Mouse (Mus musculus) neural tube, embryonic 11.5 days (tissue): ENCODE measurements at regions not wholly inside any gene's neighbourhood (a gene's known extent, or its start where the extent isn't known, plus 50 kb on each side); places are given as distances from the start of the nearest gene placed in this dataset.

Experiments used
- ATAC-seq: fragments of 200-750 bp; cut with Nextera tagmentation; 2 replicates; pipeline ENCODE4 v1.8.0; 2017; ENCODE audit warnings: moderate number of reproducible peaks, mild to moderate bottlenecking, moderate TSS enrichment, moderate library complexity; ENCODE audit not compliant: insufficient read depth, low FRiP score, low TSS enrichment
- DNase-seq: peaks from one replicate; pipeline ENCODE4 v3.0.0-alpha.2; 2015; ENCODE audit warnings: low spot score
- H3K27ac ChIP-seq: fragments of 300-500 bp; sonication (generic); 2 replicates; pipeline ENCODE4 v1.5.1; 2014; ENCODE audit warnings: low read depth, mild to moderate bottlenecking, low read length
- H3K27me3 ChIP-seq: fragments of 300-500 bp; sonication (generic); 2 replicates; pipeline ENCODE4 v1.6.1; 2014; ENCODE audit warnings: mild to moderate bottlenecking, low read length, mixed read lengths; ENCODE audit not compliant: control insufficient read depth, insufficient read depth
- H3K36me3 ChIP-seq: fragments of 300-500 bp; sonication (generic); 2 replicates; pipeline ENCODE4 v1.6.1; 2014; ENCODE audit warnings: mild to moderate bottlenecking, low read length, moderate library complexity, mixed read lengths; ENCODE audit not compliant: control insufficient read depth, insufficient read depth
- H3K4me1 ChIP-seq: fragments of 300-500 bp; sonication (generic); 2 replicates; pipeline ENCODE4 v1.6.1; 2014; ENCODE audit warnings: low read length, mixed read lengths; ENCODE audit not compliant: control insufficient read depth, insufficient read depth
- H3K4me2 ChIP-seq: fragments of 300-500 bp; sonication (generic); 2 replicates; pipeline ENCODE4 v1.6.1; 2014; ENCODE audit warnings: low read depth, mild to moderate bottlenecking, moderate library complexity
- H3K4me3 ChIP-seq: fragments of 300-500 bp; sonication (generic); 2 replicates; pipeline ENCODE4 v1.5.1; 2014; ENCODE audit warnings: low read depth, low read length
- H3K9ac ChIP-seq: fragments of 300-500 bp; sonication (generic); 2 replicates; pipeline ENCODE4 v1.6.1; 2014; ENCODE audit warnings: mild to moderate bottlenecking, low read length
- H3K9me3 ChIP-seq: fragments of 300-500 bp; sonication (generic); 2 replicates; pipeline ENCODE4 v1.6.1; 2016; ENCODE audit warnings: low read length; ENCODE audit not compliant: control insufficient read depth
- WGBS: fragments of 180-500 bp; shearing (Covaris S2); extraction: QIAGEN DNeasy Blood & Tissue Kit; methylation state at CpG from one replicate; pipeline ENCODE4 v1.1.7; 2014; 5-methylcytosine and 5-hydroxymethylcytosine counted together

GRCm38 (mm10) chr8:127814785-127815523 is 543.5 kb upstream of the Nrp1 start:
- H3K9ac ChIP-seq, result no peak overlapping the region
- no peak overlapping the region for H3K4me2 ChIP-seq
- no peaks in the 10 kb centered on the region for H3K9me3 ChIP-seq
- H3K27ac ChIP-seq, result no peak overlapping the region
- H3K27me3 ChIP-seq, result no peaks in the 10 kb centered on the region
- DNase-seq (no peak), ATAC-seq (no peak)
- 83% methylated on average over 9 of the region's 9 CpGs for WGBS
- H3K4me3 ChIP-seq, result no peak overlapping the region
- no peaks in the 10 kb centered on the region for H3K4me1 ChIP-seq
- no peaks in the 10 kb centered on the region for H3K36me3 ChIP-seq

GRCm38 (mm10) chr8:127820741-127821170 is 537.6 kb upstream of the Nrp1 start:
- no peaks in the 10 kb centered on the region for H3K9me3 ChIP-seq
- 72% methylated on average over 1 of the region's 1 CpGs for WGBS
- H3K4me3 ChIP-seq, result no peak overlapping the region
- H3K9ac ChIP-seq, result no peak overlapping the region
- H3K4me1 ChIP-seq, result no peaks in the 10 kb centered on the region
- H3K27me3 ChIP-seq, result no peaks in the 10 kb centered on the region
- H3K36me3 ChIP-seq, result no peaks in the 10 kb centered on the region
- no peak overlapping the region for H3K4me2 ChIP-seq
- no peak for DNase-seq
- no peak for ATAC-seq
- no peak overlapping the region for H3K27ac ChIP-seq

GRCm38 (mm10) chr8:127821646-127822045 is 536.8 kb upstream of the Nrp1 start:
- H3K9ac ChIP-seq, result no peak overlapping the region
- no peaks in the 10 kb centered on the region for H3K9me3 ChIP-seq
- no peaks in the 10 kb centered on the region for H3K27me3 ChIP-seq
- WGBS, result 88% methylated on average over 1 of the region's 1 CpGs
- ATAC-seq (no peak), DNase-seq (no peak)
- H3K36me3 ChIP-seq, result no peaks in the 10 kb centered on the region
- no peak overlapping the region for H3K4me2 ChIP-seq
- no peak overlapping the region for H3K4me3 ChIP-seq
- no peaks in the 10 kb centered on the region for H3K4me1 ChIP-seq
- no peak overlapping the region for H3K27ac ChIP-seq

- no peak overlapping the region for H3K27ac ChIP-seq
- no peaks in the 10 kb centered on the region for H3K27me3 ChIP-seq
- H3K36me3 ChIP-seq, result no peaks in the 10 kb centered on the region
- ATAC-seq (no peak), DNase-seq (no peak)
- H3K4me1 ChIP-seq, result no peaks in the 10 kb centered on the region
- no peak overlapping the region for H3K9ac ChIP-seq
- H3K4me3 ChIP-seq, result no peak overlapping the region
- H3K4me2 ChIP-seq, result no peak overlapping the region
- WGBS, result 93% methylated on average over 2 of the region's 2 CpGs
- H3K9me3 ChIP-seq, result no peaks in the 10 kb centered on the region
Observed at GRCm38 (mm10) chr8:127825041-127825440, 533.4 kb upstream of the Nrp1 start.

DNA sequence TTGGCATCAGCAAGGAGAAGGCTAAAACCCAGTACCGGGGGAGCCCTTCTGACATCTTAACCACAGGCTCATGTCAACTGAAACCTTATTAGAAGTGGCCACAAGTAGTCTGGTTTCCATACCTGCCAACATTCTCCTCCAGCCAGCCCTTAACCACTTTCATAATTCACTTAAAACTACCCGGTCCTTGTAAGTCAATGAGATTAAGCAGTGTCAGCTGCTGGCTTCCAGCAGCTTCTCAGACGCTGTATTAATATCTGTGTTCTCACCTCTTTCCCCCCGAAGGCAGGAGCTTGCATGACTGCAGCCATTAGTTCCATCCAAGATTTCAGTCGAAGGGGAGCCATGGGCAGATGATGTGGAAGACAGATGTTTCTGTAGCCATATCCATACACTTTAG is 530.6 kb upstream of the Nrp1 start:
- DNase-seq (no peak), ATAC-seq (no peak)
- Histone ChIP-seq H3K9me3 (no peaks in the 10 kb centered on the region), H3K4me3 (no peak overlapping the region), H3K27me3 (no peaks in the 10 kb centered on the region), H3K27ac (no peak overlapping the region), H3K4me2 (no peak overlapping the region), H3K36me3 (no peaks in the 10 kb centered on the region), H3K9ac (no peak overlapping the region), H3K4me1 (no peaks in the 10 kb centered on the region)
- WGBS, result 78% methylated on average over 5 of the region's 5 CpGs

DNA sequence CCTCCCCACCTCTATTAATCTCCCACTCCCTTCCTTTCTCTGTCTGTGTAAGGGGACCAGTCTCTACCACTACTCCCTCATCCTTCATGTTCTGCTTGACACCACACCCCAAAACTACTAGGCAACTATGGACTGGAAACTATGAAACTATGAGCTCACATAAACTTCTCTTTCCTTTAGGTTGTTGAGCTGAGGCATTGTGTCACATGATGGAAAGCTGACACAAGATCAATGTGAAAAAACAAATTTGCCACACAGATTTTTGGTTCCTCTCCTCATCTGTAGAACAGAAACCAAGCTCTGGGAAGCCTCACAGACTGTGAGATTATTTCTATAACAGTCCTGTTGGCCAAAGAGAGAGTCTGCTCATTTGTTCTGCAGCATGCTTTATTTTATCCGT is 528.7 kb upstream of the Nrp1 start:
- WGBS, result 93% methylated on average over 1 of the region's 1 CpGs
- DNase-seq (no peak), ATAC-seq (no peak)

DNA sequence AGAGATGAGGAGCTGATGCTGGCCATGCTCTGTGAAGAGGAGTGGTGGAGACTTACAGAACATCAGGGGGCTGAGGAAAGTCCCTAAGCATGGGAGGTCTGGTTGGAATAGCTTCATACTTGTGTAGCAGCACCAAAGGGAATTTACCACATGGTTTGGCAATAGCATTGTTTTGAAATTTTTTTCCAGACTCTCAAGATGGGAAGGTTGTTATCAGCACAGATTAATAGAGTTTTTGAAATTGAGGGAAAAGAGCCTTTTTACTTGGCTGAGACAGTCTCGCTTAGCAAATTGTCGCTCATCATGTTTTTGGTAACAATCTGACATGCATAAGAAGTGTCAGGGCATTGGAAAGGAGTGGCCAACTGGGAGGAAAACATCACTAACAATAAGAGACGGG is 524.4 kb upstream of the Nrp1 start:
- Histone ChIP-seq H3K9ac (no peak overlapping the region), H3K4me2 (no peak overlapping the region), H3K36me3 (no peaks in the 10 kb centered on the region), H3K4me1 (no peaks in the 10 kb centered on the region), H3K4me3 (no peak overlapping the region), H3K27me3 (no peaks in the 10 kb centered on the region), H3K27ac (no peak overlapping the region), H3K9me3 (no peaks in the 10 kb centered on the region)
- DNase-seq, result no peak
- WGBS, result 80% methylated on average over 3 of the region's 3 CpGs
- no peak for ATAC-seq

More for the DNA sequence above, 528.7 kb upstream of the Nrp1 start:
- Histone ChIP-seq H3K9me3 (no peaks in the 10 kb centered on the region), H3K27me3 (no peaks in the 10 kb centered on the region), H3K9ac (no peak overlapping the region), H3K4me2 (no peak overlapping the region), H3K4me1 (no peaks in the 10 kb centered on the region), H3K36me3 (no peaks in the 10 kb centered on the region), H3K27ac (no peak overlapping the region), H3K4me3 (no peak overlapping the region)

GRCm38 (mm10) chr8:127836410-127837206 is 521.8 kb upstream of the Nrp1 start:
- Histone ChIP-seq H3K4me2 (no peak overlapping the region), H3K36me3 (no peaks in the 10 kb centered on the region), H3K27ac (no peak overlapping the region), H3K9me3 (no peaks in the 10 kb centered on the region), H3K4me1 (no peaks in the 10 kb centered on the region), H3K27me3 (no peaks in the 10 kb centered on the region), H3K4me3 (no peak overlapping the region), H3K9ac (no peak overlapping the region)
- DNase-seq, result no peak
- ATAC-seq, result no peak
- 83% methylated on average over 6 of the region's 6 CpGs for WGBS

- Histone ChIP-seq H3K27me3 (no peaks in the 10 kb centered on the region), H3K4me1 (no peaks in the 10 kb centered on the region), H3K9me3 (no peaks in the 10 kb centered on the region), H3K27ac (no peak overlapping the region), H3K9ac (no peak overlapping the region), H3K36me3 (no peaks in the 10 kb centered on the region), H3K4me2 (no peak overlapping the region), H3K4me3 (no peak overlapping the region)
- ATAC-seq, result no peak
- no peak for DNase-seq
Observed at GRCm38 (mm10) chr8:127838311-127838710, 520.1 kb upstream of the Nrp1 start.
